Mouse (Mus musculus): ENCODE results near the gene Ciapin1. TPM values are rescaled to one million over a fixed set of nuclear protein-coding genes. Genes with fewer than 3 reads are reported as not detected.

The Ciapin1 gene
- total and polyA plus RNA-seq, 3 experiments = 122 to 263 TPM; not detected in 1

GRCm38 (mm10) chr8:94810855-94811254 is 27.3 kb downstream of the Ciapin1 start:
- Histone ChIP-seq H3K4me1 (ENCODE audit: control insufficient read depth in 1 of 2, insufficient read depth in 2 of 2, low read length in 2 of 2) (no peaks in the 10 kb centered on the region), H3K9ac (ENCODE audit: control insufficient read depth, low read depth, low read length, poor library complexity, severe bottlenecking) (no peak overlapping the region), H3K27me3 (ENCODE audit: control insufficient read depth in 1 of 2, insufficient read depth in 2 of 2, low read length in 2 of 2) (no peaks in the 10 kb centered on the region), H3K4me3 (ENCODE audit: control insufficient read depth in 1 of 2, insufficient read depth in 1 of 2, low read depth in 2 of 2, low read length in 2 of 2) (no peak overlapping the region), H3K79me2 (ENCODE audit: control insufficient read depth, insufficient read depth, low read length, poor library complexity) (no peaks in the 10 kb centered on the region), H3K36me3 (ENCODE audit: control insufficient read depth in 1 of 2, insufficient read depth in 2 of 2, low read length in 2 of 2) (no peaks in the 10 kb centered on the region), H3K27ac (ENCODE audit: control insufficient read depth, low read depth, low read length) (no peak overlapping the region), H3K9me3 (replicated peaks; ENCODE audit: insufficient read depth, low read length) (no peaks in the 10 kb centered on the region)
- DNase-seq (ENCODE audit: low read depth, low spot score) = no peak
- no peak for TF ChIP-seq MEF2A (IDR thresholded peaks at IDR 0.05; ENCODE audit: extremely low read depth, insufficient replicate concordance, low read depth, low read length, poor library complexity, severe bottlenecking)
- TF ChIP-seq ZNF384 (IDR thresholded peaks at IDR 0.05; ENCODE audit: low read depth, low read length) = no peak
- TF ChIP-seq POLR2AphosphoS2 (IDR thresholded peaks at IDR 0.05; ENCODE audit: low read length) = no peak
- no peak for TF ChIP-seq MAFK (IDR thresholded peaks at IDR 0.05; ENCODE audit: borderline replicate concordance, low read depth, low read length)

DNA sequence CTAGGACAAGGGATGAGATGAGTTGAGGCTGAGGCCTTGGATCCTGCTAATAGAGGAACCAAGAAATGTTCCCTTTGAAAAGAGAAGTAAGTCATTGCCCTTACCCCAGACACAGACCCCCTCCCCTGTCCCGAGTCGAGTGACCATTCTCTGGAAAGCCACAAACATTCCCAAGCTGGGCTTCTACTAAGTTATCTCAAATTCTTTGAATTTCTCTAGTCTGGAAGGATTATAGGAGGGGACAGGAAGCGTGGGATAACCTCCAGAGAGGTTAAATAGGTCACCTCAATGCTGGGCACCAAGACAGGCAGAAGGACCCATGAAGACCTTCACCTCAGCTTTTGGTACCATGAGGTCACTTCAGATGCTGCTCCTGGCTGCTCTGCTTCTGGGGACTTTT is 28.0 kb downstream of the Ciapin1 start, which contains the start of gene Ccl17:
Gene Ccl17, plus strand, starts transcription at position 301 of the 400 bp plus-strand sequence.
- Histone ChIP-seq H3K4me3 (ENCODE audit: control insufficient read depth in 1 of 2, insufficient read depth in 1 of 2, low read depth in 2 of 2, low read length in 2 of 2) (no peak within 1 kb of the TSS), H3K4me1 (ENCODE audit: control insufficient read depth in 1 of 2, insufficient read depth in 2 of 2, low read length in 2 of 2) (peaks cover 0 to under 1% of the 10 kb centered on the region in 2 experiments; a peak in 2 of 4 replicates), H3K27ac (ENCODE audit: control insufficient read depth, low read depth, low read length) (no peak within 1 kb of the TSS), H3K9me3 (replicated peaks; ENCODE audit: insufficient read depth, low read length) (no peaks in the 10 kb centered on the region), H3K79me2 (ENCODE audit: control insufficient read depth, insufficient read depth, low read length, poor library complexity) (no peaks in the 10 kb centered on the region), H3K9ac (ENCODE audit: control insufficient read depth, low read depth, low read length, poor library complexity, severe bottlenecking) (no peak within 1 kb of the TSS), H3K36me3 (ENCODE audit: control insufficient read depth in 1 of 2, insufficient read depth in 2 of 2, low read length in 2 of 2) (no peaks in the 10 kb centered on the region), H3K27me3 (ENCODE audit: control insufficient read depth in 1 of 2, insufficient read depth in 2 of 2, low read length in 2 of 2) (no peaks in the 10 kb centered on the region)
- no peak for DNase-seq (ENCODE audit: low read depth, low spot score)
- no peak for TF ChIP-seq TBP (IDR thresholded peaks at IDR 0.05; ENCODE audit: low read depth, low read length)
- no peak for TF ChIP-seq GABPA (IDR thresholded peaks at IDR 0.05; ENCODE audit: low read depth, low read length)
- TF ChIP-seq USF1 (IDR thresholded peaks at IDR 0.05; ENCODE audit: low read depth, low read length) = no peak
- TF ChIP-seq E2F4 (IDR thresholded peaks at IDR 0.05; ENCODE audit: borderline replicate concordance, low read depth, low read length) = no peak
- TF ChIP-seq ZMIZ1 (IDR thresholded peaks at IDR 0.05; ENCODE audit: low read depth, low read length) = no peak
- no peak for TF ChIP-seq HCFC1 (IDR thresholded peaks at IDR 0.05; ENCODE audit: low read depth, low read length)
- no peak for TF ChIP-seq CTCF (IDR thresholded peaks at IDR 0.05 in 2 of 3, conservative IDR thresholded peaks at IDR 0.05 in 1 of 3; ENCODE audit: control insufficient read depth in 1 of 3, insufficient read depth in 1 of 3, low read depth in 2 of 3, low read length in 3 of 3, poor library complexity in 1 of 3, severe bottlenecking in 1 of 3)
- no peak for TF ChIP-seq UBTF (IDR thresholded peaks at IDR 0.05; ENCODE audit: borderline replicate concordance, insufficient read depth, low read depth, low read length)
- no peak for TF ChIP-seq RCOR1 (IDR thresholded peaks at IDR 0.05; ENCODE audit: low read depth, low read length)
- TF ChIP-seq RAD21 (IDR thresholded peaks at IDR 0.05; ENCODE audit: low read depth, low read length) = no peak
- no peak for TF ChIP-seq JUND (IDR thresholded peaks at IDR 0.05; ENCODE audit: low read depth, low read length)
- TF ChIP-seq CHD2 (IDR thresholded peaks at IDR 0.05; ENCODE audit: low read length) = no peak
- no peak for TF ChIP-seq ETS1 (IDR thresholded peaks at IDR 0.05; ENCODE audit: low read depth, low read length)
- TF ChIP-seq ZKSCAN1 (IDR thresholded peaks at IDR 0.05; ENCODE audit: low read depth, low read length) = no peak
- TF ChIP-seq ELF1 (IDR thresholded peaks at IDR 0.05; ENCODE audit: low read depth, low read length) = no peak
- no peak for TF ChIP-seq SMC3 (IDR thresholded peaks at IDR 0.05; ENCODE audit: low read depth, low read length)
- TF ChIP-seq MAX (IDR thresholded peaks at IDR 0.05; ENCODE audit: low read length) = no peak
- TF ChIP-seq POLR2A (IDR thresholded peaks at IDR 0.05; ENCODE audit: control insufficient read depth in 1 of 2, insufficient read depth in 1 of 2, low read depth in 1 of 2, low read length in 2 of 2, poor library complexity in 1 of 2) = no peak
- no peak for TF ChIP-seq MEF2A (IDR thresholded peaks at IDR 0.05; ENCODE audit: extremely low read depth, insufficient replicate concordance, low read depth, low read length, poor library complexity, severe bottlenecking)
- TF ChIP-seq TAL1 (IDR thresholded peaks at IDR 0.05; ENCODE audit: low read length) = no peak

All from MEL (cell line).